Mouse (Mus musculus) liver, embryonic 14.5 days (tissue): ENCODE results near the gene Astn2. TPM values are rescaled to one million over a fixed set of nuclear protein-coding genes. Genes with fewer than 3 reads are reported as not detected.

Source experiments
- ATAC-seq: fragments of 200-750 bp; cut with Nextera tagmentation; 2 replicates; pipeline ENCODE4 v1.8.0; 2017; ENCODE audit warnings: moderate number of reproducible peaks, mild to moderate bottlenecking, moderate library complexity; ENCODE audit not compliant: insufficient read depth
- DNase-seq, 3 experiments: peaks; one replicate each; pipeline ENCODE4 v3.0.0-alpha.2; 2012 to 2013; ENCODE audit warnings: low read depth in 3 of 3, low spot score in 3 of 3
- H3K27ac ChIP-seq: fragments of 300-500 bp; sonication (generic); 2 replicates; pipeline ENCODE4 v1.5.1; 2014; ENCODE audit warnings: moderate library complexity, mild to moderate bottlenecking, control low read depth, inconsistent platforms
- H3K27me3 ChIP-seq: fragments of 300-500 bp; sonication (generic); 2 replicates; pipeline ENCODE4 v1.6.1; 2014; ENCODE audit warnings: mild to moderate bottlenecking, low read length, moderate library complexity; ENCODE audit not compliant: control insufficient read depth, insufficient read depth
- H3K36me3 ChIP-seq: fragments of 300-500 bp; sonication (generic); replicated peaks from 2 replicates; pipeline ENCODE4 v1.6.1; 2014; ENCODE audit warnings: low read depth; ENCODE audit not compliant: control insufficient read depth, insufficient read depth
- H3K4me1 ChIP-seq, 2 experiments: fragments of 200-500 bp in 1 of 2; fragments of 300-500 bp in 1 of 2; sonication (generic) in 1 of 2; replicated peaks; 2 replicates each; pipeline ENCODE4 v1.6.1; 2012 to 2014; ENCODE audit warnings: antibody characterized with exemption in 1 of 2, inconsistent platforms in 1 of 2, low read length in 1 of 2; ENCODE audit not compliant: control insufficient read depth in 2 of 2, insufficient read depth in 2 of 2
- H3K4me2 ChIP-seq: fragments of 300-500 bp; sonication (generic); 2 replicates; pipeline ENCODE4 v1.6.1; 2014; ENCODE audit warnings: low read depth, mild to moderate bottlenecking, control low read depth, moderate library complexity
- H3K4me3 ChIP-seq, 2 experiments: fragments of 200-500 bp in 1 of 2; fragments of 300-500 bp in 1 of 2; sonication (generic) in 1 of 2; 2 replicates each; pipeline ENCODE4 v1.5.1; 2012 to 2014; ENCODE audit warnings: low read depth in 2 of 2, low read length in 2 of 2, mild to moderate bottlenecking in 2 of 2, control low read depth in 1 of 2, inconsistent platforms in 1 of 2, moderate library complexity in 1 of 2; ENCODE audit not compliant: insufficient read depth in 1 of 2
- H3K9ac ChIP-seq: fragments of 300-500 bp; sonication (generic); replicated peaks from 2 replicates; pipeline ENCODE4 v1.6.1; 2014; ENCODE audit warnings: mild to moderate bottlenecking, control low read depth, moderate library complexity
- H3K9me3 ChIP-seq: fragments of 300-500 bp; sonication (generic); 2 replicates; pipeline ENCODE4 v1.6.1; 2016; ENCODE audit warnings: low read length, mixed read lengths; ENCODE audit not compliant: control insufficient read depth
- CTCF ChIP-seq: IDR thresholded peaks from 2 replicates; pipeline ENCODE4 v1.5.1; 2016; ENCODE audit warnings: antibody characterized with exemption, low read depth, control low read depth
- EP300 ChIP-seq: IDR thresholded peaks from 2 replicates; pipeline ENCODE4 v1.6.1; 2016; ENCODE audit warnings: antibody characterized with exemption, low read depth
- WGBS: fragments of 180-500 bp; shearing (Covaris S2); extraction: QIAGEN DNeasy Blood & Tissue Kit; methylation state at CpG from one replicate; pipeline ENCODE4 v1.1.7; 2014; ENCODE audit not compliant: insufficient replicate concordance; 5-methylcytosine and 5-hydroxymethylcytosine counted together
- polyA plus RNA-seq, 2 experiments: library from polyadenylated mRNA; depleted of rRNA in 1 of 2; stranded (reverse) in 1 of 2; unstranded in 1 of 2; fragments of >200 nt; fragmentation: Nextera tagmentation in 1 of 2; extraction: Ambion mirVana in 1 of 2; gene quantifications; 2 replicates each; pipeline versions ENCODE4 v1.2.1 to v1.2.3; 2012 to 2014

Gene Astn2
- polyA plus RNA-seq, 2 experiments = 0.16 TPM; not detected in 1

- peak; percentile 75 to 80 (median 79) for DNase-seq
- Histone ChIP-seq H3K27ac (no peak within 1 kb of the TSS), H3K9ac (peak within 1 kb of the TSS; percentile 63), H3K27me3 (no peaks in the 10 kb centered on the region), H3K4me3 (peak within 1 kb of the TSS; percentile 70 to 72), H3K4me2 (peak within 1 kb of the TSS; percentile 71), H3K4me1 (peaks cover 3 to 20% of the 10 kb centered on the region in 2 experiments; a peak in 3 of 4 replicates), H3K36me3 (no peaks in the 10 kb centered on the region), H3K9me3 (no peaks in the 10 kb centered on the region)
- WGBS = 5% methylated on average over 33 of the region's 33 CpGs
- peak; percentile 90 for ATAC-seq
- no peak for TF ChIP-seq CTCF
Measured at GRCm38 (mm10) chr4:65604504-65605150, 799.8 kb downstream of the Astn2 start, which contains the start of gene Trim32. Gene Trim32, plus strand, starts transcription at chr4:65604986.

GRCm38 (mm10) chr4:65594601-65595369 lies 809.6 kb downstream of the Astn2 start:
- no peaks in the 10 kb centered on the region for H3K9me3 ChIP-seq
- no peaks in the 10 kb centered on the region for H3K27me3 ChIP-seq
- 42% methylated on average over 5 of the region's 5 CpGs for WGBS
- no peak overlapping the region for H3K9ac ChIP-seq
- no peaks in the 10 kb centered on the region for H3K36me3 ChIP-seq
- no peak overlapping the region for H3K27ac ChIP-seq
- no peak for ATAC-seq
- H3K4me1 ChIP-seq = no peaks in the 10 kb centered on the region
- H3K4me3 ChIP-seq = no peak overlapping the region
- no peak for DNase-seq
- H3K4me2 ChIP-seq = no peak overlapping the region
- no peak for TF ChIP-seq EP300
- TF ChIP-seq CTCF = no peak

GRCm38 (mm10) chr4:65589780-65590179 lies 814.6 kb downstream of the Astn2 start:
- no peak for ATAC-seq
- TF ChIP-seq CTCF (peak; percentile 48), EP300 (no peak)

GRCm38 (mm10) chr4:65586947-65587346 lies 817.5 kb downstream of the Astn2 start:
- H3K4me1 ChIP-seq = no peaks in the 10 kb centered on the region
- DNase-seq = no peak
- no peak overlapping the region for H3K27ac ChIP-seq
- no peaks in the 10 kb centered on the region for H3K27me3 ChIP-seq
- no peak for ATAC-seq
- no peaks in the 10 kb centered on the region for H3K36me3 ChIP-seq
- 40% methylated on average over 5 of the region's 5 CpGs for WGBS
- TF ChIP-seq CTCF (no peak), EP300 (no peak)
- H3K9me3 ChIP-seq = no peaks in the 10 kb centered on the region
- no peak overlapping the region for H3K9ac ChIP-seq
- H3K4me3 ChIP-seq = no peak overlapping the region
- no peak overlapping the region for H3K4me2 ChIP-seq

More at GRCm38 (mm10) chr4:65589780-65590179, 814.6 kb downstream of the Astn2 start:
- no peak for DNase-seq
- Histone ChIP-seq H3K9me3 (no peaks in the 10 kb centered on the region), H3K4me3 (no peak overlapping the region), H3K27me3 (no peaks in the 10 kb centered on the region), H3K27ac (no peak overlapping the region), H3K4me2 (no peak overlapping the region), H3K4me1 (no peaks in the 10 kb centered on the region), H3K9ac (no peak overlapping the region), H3K36me3 (no peaks in the 10 kb centered on the region)

GRCm38 (mm10) chr4:65580254-65580653 lies 824.2 kb downstream of the Astn2 start:
- H3K9me3 ChIP-seq = no peaks in the 10 kb centered on the region
- TF ChIP-seq CTCF (no peak), EP300 (no peak)
- no peak overlapping the region for H3K27ac ChIP-seq
- H3K36me3 ChIP-seq = no peaks in the 10 kb centered on the region
- H3K4me3 ChIP-seq = no peak overlapping the region
- no peak overlapping the region for H3K9ac ChIP-seq
- DNase-seq = no peak
- no peak for ATAC-seq
- H3K27me3 ChIP-seq = no peaks in the 10 kb centered on the region
- no peaks in the 10 kb centered on the region for H3K4me1 ChIP-seq
- WGBS = 31% methylated on average over 1 of the region's 1 CpGs
- H3K4me2 ChIP-seq = no peak overlapping the region
